Mouse (Mus musculus) right cerebral cortex, adult 2 months (tissue): ENCODE results near the gene Ap2b1.
A peak's percentile ranks its signal among the peaks of the same experiment; 100 is the strongest.
"Not testable (repeated sequence)": the region's sequence is repeated elsewhere in the genome, so short reads cannot be mapped to it uniquely, and the experiment has no call there.

Experiments
- DNase-seq, 2 experiments: peaks; one replicate each; pipeline ENCODE4 v3.0.0; 2021 to 2022; ENCODE audit warnings: low spot score in 2 of 2

The Ap2b1 gene

GRCm38 (mm10) chr11:83298225-83299195 is at the start of gene Ap2b1:
TSS of gene Ap2b1 (plus strand) at chr11:83299024.
- peak; percentile 95 for DNase-seq

- not testable (repeated sequence) for DNase-seq
These were observed 41.6 kb upstream of the Ap2b1 start for GRCm38 (mm10) chr11:83257211-83257610.

DNA sequence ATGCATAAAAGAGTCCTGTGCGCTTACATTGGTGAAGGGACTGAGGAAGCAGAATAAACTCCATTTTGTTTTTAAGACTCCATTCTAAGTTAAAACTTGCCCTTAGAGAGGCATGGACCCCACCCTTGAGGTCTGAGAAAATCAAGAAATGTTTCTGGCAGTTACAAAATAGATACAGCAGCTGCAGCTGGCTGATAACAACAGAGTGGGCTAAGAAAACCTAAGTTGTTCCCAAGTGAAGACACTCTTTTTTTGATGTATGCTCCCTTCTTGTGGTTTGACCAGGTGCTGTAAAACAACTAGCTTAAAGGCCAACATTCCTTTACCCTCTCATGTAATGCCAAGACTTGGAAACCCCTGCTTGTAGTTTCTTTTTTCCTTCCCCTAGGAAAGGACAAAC is 36.2 kb upstream of the Ap2b1 start:
- no peak for DNase-seq

GRCm38 (mm10) chr11:83263146-83263545 is 35.7 kb upstream of the Ap2b1 start:
- DNase-seq: no peak

DNA sequence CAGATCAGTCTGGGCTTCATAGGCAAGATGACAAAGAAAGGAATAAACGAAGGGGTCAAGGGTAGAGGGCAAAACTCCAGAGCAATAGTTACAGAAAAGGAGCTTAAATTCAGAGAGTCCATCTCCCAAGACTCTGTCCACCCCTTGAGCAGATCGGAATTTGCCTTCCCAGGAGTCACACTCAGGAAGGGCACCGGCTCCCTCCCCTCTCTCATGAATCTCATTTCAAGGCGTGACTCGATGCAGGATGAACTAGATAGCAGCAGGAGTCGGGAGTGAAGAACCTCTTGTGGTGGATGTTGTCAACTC is 28.0 kb upstream of the Ap2b1 start:
- DNase-seq: no peak

DNA sequence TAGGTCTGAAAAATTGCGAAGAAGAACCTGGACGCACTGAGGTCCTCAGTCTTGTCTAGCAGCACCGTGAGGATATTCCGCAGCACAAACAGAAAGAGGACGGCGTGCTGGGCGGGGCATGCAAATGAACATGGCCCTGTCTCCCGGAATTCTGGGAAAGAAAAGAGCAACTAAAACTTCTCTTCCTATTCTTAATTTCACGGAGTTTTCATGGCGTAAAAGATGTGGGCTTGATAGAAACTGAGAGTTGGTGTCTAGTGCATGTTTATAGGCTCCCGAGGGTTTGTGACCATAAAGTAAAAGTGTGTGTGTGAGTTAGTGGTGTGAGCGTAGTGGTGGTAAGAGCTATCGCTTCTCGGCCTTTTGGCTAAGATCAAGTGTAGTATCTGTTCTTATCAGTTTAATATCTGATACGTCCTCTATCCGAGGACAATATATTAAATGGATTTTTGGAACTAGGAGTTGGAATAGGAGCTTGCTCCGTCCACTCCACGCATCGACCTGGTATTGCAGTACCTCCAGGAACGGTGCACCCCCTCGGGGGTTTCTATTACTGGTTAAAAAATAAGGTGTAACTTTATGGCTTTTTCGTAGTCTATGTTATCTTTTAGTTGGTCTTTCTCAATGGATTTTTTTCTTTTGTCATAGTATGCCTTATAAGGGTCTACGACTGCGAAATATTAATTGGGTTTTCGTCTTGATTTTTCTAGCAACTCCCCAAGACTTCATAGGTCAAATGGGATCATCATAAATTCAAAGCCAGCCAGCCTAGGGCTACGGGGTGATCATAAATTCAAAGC is 27.5 kb upstream of the Ap2b1 start:
- peak; percentile 67 to 84 for DNase-seq

DNA sequence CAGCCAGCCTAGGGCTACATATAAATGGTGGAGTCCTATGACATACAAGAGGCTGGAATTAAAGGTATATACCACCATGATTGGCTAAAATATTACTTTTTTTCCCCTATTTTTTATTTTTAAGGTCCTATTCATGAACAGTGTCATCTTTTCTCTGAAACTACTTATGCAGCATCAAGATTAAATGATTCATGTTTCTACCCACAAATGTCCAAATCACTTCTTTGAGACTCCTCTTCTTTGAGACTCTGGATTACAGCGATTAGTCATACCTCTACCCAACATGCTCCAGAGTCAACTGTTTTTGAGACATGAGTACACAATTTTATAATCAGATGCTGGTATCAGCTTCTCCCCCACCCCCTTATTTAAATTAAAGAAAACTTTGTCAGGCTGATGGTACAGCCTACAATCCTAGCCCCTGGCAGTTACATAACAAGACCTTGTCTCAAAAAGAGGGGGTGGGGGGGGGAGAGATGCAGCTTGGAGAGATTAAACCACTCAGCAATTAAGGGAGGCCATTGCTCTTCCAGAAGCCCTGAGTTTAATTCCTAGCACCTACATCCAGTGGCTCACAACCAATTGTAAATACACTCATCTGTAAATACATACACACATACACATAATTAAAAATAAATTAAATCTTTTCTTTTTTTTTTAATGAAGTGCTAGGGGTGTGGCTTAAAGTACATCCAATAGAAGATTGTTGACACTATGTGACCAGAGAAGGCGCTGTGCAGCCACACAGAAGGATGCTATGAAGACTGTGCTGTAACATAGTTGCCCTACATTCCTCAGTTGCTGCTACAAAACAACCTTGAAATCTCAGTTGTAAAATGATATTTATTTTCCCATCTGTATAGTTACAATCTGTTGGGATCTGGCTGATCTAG is 26.6 kb upstream of the Ap2b1 start:
- no peak for DNase-seq

DNA sequence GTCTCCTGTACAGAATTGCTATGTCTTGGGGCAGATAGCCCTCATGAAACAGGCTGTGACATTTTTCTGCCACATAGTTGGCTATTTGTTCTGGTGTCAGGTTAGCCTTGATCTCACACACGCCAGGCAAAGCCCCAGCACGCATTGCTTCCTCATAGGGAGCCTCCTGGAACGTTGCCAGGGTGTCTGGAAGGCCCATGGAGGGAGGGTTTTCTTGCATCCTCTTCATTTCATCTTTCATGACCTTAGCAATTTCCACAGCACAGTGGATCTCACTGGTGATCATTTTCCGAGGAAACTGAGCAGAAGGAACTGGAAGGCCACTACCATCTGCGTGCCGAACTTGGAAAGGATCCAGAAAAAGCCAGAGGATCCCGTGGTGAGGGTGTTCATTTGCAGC is 22.6 kb upstream of the Ap2b1 start:
- DNase-seq: no peak

- DNase-seq: no peak
These were observed 19.8 kb upstream of the Ap2b1 start for GRCm38 (mm10) chr11:83279024-83279423.

DNA sequence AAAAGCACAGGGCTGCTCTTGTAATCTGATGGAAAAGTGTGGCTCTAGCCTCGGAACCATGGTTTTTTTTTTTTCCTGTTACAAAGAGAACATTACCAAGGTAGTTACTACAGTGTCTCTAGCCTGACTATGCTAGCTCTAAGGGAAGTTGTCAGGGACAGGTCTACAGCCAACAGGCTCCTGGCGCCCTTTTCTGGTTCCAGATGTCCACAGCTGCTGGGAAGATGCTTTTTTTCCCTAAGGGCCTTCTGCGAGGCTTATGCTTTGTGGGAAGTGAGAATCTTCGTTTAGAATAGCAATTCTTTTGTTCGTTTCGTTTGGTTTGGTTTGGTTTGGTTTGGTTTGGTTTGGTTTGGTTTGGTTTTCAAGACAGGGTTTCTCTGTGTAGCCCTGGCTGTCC is 19.1 kb upstream of the Ap2b1 start:
- no peak for DNase-seq

DNA sequence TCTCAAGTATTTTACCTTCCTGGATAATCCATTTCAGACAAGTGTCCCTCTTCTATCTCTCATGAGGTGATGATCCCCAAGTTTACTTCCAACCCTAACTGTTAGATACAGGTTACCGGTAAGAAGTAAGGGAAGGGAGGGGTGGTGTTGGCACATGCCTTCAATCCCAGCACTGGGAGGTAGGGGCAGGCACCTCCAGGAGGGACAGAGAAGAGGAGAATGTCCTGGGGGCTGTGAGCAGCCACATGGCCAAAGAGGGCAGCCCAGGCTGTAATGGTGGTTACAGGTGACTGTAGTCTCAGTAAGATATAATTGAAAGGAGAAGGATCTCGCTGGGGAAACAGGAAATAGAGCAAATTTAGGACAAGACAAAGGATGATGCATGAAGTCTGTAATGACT is 16.7 kb upstream of the Ap2b1 start:
- no peak for DNase-seq

- DNase-seq: no peak
These were observed 13.2 kb upstream of the Ap2b1 start for GRCm38 (mm10) chr11:83285627-83286026.

DNA sequence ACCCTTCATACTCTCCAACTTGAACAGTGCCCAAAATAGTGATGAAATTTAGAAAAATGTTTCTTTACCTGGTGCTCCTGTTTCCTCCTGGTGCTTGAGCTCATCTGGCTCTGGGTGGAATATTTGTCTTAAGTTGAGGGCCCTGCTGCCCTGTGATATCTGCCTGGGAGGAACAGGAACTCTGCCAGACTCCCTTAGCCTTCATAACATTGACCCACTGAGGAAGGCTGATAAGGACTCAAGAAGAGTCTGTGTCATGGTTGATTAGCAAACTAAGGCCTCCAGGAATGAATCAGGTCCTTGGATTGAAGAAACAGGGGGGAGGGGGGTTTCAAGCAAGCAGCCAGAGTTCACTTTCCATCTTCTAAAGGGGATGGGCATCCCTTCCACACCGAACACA is 12.3 kb upstream of the Ap2b1 start, which contains the start of gene Slfn14:
Slfn14 (minus strand) TSS at position 161 of the 400 bp plus-strand sequence.
- DNase-seq: no peak

- DNase-seq: no peak
These were observed 9.8 kb upstream of the Ap2b1 start for GRCm38 (mm10) chr11:83289036-83289435.

GRCm38 (mm10) chr11:83289633-83290032 is 9.2 kb upstream of the Ap2b1 start:
- DNase-seq: no peak

DNA sequence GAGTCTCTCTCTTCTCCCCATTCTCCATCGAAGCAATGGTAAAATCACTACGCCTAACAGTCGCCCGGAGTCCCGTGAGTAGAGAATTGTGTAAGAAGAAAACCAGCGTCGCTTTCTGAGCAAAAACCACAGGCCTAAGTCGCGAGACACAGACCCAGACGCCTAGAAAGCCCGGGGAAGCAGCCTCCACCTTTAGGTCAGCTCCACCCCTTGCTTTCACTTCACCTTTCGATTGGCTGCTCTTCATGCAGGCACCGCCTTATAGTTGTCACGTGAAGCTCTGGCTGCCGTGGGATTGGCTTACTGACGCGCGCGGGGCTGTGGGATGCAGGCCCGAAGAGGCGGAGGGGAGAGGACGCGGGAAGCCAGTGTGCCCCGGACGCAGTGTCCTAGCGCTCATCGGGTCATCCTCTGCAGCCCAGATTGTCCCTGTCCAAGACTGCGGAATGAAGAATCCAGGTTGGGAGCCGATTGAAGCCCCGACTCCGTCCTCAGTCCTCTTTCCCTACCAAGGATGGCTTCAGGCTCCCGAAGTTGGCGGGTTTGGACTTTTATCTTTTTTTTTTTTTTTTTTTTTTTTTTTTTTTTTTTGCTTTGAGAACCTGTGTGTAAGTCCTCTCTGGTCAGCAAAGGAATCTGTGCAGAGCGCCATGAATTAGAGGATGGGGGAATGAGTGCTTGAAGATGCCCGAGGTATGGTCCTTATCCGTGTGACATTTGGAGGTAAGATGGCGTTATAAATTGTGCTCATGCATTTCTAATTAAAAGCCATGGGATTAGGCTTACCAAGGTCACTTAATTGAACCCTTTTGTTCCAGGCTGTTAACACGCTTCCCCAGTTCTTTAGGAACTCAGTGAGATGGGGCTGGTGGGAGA is 7.2 kb upstream of the Ap2b1 start:
- DNase-seq: peak; percentile 94

- DNase-seq: no peak
These were observed 6.6 kb upstream of the Ap2b1 start for GRCm38 (mm10) chr11:83292251-83292587.

DNA sequence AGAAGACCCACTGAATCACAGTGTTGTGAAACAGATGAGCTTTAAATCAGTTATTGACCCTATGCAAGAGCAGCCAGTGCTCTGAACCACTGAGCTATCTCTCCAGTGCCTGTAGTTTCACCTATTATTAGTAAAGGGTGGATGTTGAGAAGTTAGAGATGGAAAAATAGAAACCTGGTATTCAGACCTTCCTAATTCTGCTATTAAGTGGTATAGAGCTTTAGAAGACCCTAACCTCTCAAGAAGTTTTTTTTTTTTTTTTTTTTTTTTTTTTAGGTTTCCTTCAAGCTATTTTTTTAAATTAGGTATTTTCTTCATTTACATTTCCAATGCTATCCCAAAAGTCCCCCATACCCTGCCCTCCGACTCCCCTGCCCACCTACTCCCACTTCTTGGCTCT is 5.6 kb upstream of the Ap2b1 start:
- DNase-seq: no peak

- DNase-seq: no peak
These were observed 4.7 kb upstream of the Ap2b1 start for GRCm38 (mm10) chr11:83294133-83294532.

DNA sequence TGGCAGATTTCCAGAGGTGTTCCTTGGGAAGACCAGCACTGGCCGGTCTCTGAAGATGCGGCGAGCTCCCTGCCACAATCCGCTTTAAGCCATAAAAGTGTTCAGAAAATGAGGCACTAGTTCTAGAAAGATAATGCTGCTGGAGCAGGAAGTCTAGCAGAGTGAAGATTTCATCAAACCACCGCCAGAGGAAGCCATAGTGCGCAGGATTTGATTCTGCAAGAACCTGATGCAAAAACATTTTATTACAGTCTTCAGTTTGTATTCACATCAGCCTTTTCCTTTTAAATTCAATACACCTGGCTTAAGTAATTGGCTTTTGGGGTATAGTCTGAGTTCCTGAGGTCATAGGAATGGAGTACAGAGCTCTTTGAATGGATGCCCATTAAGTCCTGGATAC is 1.0 kb upstream of the Ap2b1 start:
- DNase-seq: no peak

- no peak for DNase-seq
These were observed 900 bp downstream of the Ap2b1 start for GRCm38 (mm10) chr11:83299724-83300123.
